Mouse (Mus musculus): ENCODE results near the gene Ablim1. TPM values are rescaled to one million over a fixed set of nuclear protein-coding genes. Genes with fewer than 3 reads are reported as not detected.

The Ablim1 gene
- total RNA-seq, 2 experiments from 2014 or later = 42.8 to 52.0 TPM

- DNase-seq = no peak
Measured at GRCm38 (mm10) chr19:57304666-57305065, 10.1 kb downstream of the Ablim1 start.

GRCm38 (mm10) chr19:57301961-57302395, 12.7 kb downstream of the Ablim1 start:
- DNase-seq = no peak

- DNase-seq = no peak
Measured at GRCm38 (mm10) chr19:57298006-57298405, 16.7 kb downstream of the Ablim1 start.

DNA sequence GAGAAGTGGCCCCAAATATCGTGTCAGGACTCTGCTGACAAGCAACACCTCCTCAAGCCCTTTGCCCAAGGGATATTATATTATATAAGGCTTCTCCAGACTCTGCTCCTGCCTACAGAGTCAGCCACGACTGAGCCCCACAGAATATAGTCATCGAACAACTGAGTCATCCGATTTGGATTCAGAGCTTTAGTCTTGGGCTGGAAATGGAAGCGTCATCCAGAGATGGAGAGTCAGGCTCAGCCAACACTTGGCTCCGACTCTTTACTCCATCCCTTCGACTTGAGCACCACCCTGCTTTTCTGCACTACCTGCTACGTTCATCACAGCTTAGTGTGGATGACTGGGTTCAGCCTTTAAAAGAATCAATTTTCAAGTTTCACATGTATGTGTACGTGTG, 17.3 kb downstream of the Ablim1 start:
- DNase-seq = no peak

GRCm38 (mm10) chr19:57296539-57296938, 18.2 kb downstream of the Ablim1 start:
- no peak for DNase-seq

GRCm38 (mm10) chr19:57295521-57295920, 19.2 kb downstream of the Ablim1 start:
- no peak for DNase-seq

GRCm38 (mm10) chr19:57294356-57294755, 20.4 kb downstream of the Ablim1 start:
- no peak for DNase-seq

DNA sequence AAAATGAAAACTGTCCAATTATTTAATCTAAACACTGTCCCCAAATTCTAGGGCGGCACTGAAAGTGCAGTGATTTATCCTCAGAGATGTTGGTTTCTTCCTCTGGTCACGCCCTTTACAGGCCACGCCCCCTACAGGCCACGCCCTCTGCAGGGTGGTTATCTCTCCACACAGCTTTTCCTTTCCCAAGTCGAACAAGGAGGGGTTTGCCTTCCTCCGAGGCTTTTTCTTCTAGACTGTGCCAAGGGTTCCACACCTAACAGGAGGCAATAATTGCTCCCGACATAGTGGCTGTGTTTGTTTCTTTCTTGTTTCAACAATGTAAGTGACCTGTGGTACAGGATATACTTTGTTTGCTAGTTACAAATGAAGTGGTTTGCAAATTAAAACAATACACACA, 21.0 kb downstream of the Ablim1 start:
- peak; percentile 34 for DNase-seq

DNA sequence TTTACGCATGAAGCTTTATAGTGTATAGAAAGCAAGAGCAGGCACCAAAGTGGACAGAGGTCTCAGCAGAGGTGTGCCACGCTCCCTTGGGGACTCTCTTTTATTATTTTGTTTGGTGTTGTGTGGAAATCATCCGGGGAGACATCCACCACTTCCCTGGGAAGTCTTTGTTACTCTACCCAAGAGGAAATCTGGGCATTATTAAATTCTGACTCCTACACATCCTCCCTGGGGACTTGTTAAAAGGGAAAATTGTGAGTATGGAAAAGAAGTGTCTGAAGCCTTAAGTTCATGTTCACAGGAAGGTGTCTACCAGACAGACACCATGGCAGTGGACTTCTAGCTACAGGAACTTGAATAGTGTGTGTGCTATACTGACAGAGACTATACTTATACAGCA, 31.4 kb downstream of the Ablim1 start:
- DNase-seq = no peak

DNA sequence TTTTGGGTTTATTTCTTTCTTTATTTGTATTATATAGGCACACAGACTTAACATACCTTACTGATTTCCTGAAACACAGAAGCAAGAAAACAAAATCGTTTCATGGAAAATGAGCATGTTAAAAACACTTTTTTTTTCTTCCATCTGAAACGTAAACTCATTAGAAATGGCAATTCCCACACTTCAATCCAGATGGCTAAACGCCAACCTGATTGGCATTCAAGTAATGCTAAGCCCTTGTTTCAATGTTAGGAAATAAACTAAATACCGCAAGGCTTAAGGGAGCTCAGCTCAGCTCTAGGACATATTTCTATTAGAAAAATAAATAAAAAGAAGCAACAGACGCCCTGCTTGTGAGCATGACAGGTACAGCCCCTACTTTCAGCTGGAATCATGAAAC, 32.1 kb downstream of the Ablim1 start:
- no peak for DNase-seq

GRCm38 (mm10) chr19:57279666-57280065, 35.1 kb downstream of the Ablim1 start:
- no peak for DNase-seq

DNA sequence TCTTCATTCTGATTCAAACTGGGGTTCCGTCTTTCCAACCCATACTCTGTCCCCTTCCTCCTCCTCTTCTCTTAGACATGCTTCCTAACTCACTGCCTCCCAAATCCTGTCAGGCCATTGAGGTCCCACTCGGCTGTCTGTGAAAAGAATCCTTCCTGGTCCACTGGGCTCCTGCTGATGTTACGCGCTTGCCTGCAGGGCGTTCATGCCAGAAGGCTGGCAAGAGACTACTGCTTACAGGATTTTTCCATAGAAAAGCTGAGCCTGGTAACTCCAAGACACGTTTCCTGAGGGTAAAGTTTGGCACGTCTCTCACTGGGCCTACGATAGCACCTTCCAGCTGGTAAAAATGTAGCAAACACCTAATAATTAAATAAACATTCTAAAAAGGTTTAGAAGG, 36.5 kb downstream of the Ablim1 start:
- no peak for DNase-seq

- no peak for DNase-seq
Measured at GRCm38 (mm10) chr19:57277010-57277409, 37.7 kb downstream of the Ablim1 start.

GRCm38 (mm10) chr19:57275166-57275953, 39.4 kb downstream of the Ablim1 start:
- DNase-seq = no peak

GRCm38 (mm10) chr19:57274717-57275116, 40.0 kb downstream of the Ablim1 start:
- no peak for DNase-seq

DNA sequence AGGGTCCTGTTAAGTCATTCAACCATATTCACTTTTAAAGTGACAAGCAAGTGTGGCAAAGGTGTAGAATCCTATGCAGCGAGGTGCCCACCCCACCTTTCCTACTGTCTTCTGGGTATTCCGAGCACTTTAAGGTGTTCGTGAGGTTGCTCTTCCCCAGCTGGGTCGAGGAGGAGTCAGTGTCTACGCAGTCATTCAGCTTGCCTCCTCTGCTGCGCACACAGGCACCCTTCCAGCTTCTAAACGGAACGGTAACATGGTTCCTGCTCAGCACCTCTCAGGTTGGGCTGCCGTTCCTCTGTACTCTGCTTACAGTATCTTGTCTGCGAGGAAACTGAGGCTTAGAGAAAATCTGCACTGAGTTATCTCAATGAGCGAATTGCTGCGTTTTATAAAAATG, 40.4 kb downstream of the Ablim1 start:
- DNase-seq = no peak

- peak; percentile 38 for DNase-seq
Measured at GRCm38 (mm10) chr19:57272824-57273613, 41.7 kb downstream of the Ablim1 start.

DNA sequence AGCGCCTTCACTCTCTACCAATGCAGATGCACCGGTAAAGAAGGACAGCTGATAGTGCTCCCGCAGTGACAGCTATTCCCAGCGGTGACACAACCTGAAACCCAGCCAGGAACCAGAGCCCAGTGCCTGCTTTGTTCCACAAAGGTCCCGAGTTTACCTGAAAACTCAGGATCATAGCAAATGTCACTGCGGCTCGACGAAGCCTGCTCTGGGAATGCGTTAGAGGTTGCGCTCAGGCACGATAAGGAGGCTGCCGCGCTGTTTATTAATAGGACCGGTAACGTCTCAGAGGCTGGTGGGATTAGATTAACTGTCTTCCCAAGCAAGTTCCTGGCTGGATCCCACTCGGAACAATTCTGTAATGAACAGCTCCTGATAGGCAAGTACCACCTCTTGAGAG, 43.0 kb downstream of the Ablim1 start:
- no peak for DNase-seq

DNA sequence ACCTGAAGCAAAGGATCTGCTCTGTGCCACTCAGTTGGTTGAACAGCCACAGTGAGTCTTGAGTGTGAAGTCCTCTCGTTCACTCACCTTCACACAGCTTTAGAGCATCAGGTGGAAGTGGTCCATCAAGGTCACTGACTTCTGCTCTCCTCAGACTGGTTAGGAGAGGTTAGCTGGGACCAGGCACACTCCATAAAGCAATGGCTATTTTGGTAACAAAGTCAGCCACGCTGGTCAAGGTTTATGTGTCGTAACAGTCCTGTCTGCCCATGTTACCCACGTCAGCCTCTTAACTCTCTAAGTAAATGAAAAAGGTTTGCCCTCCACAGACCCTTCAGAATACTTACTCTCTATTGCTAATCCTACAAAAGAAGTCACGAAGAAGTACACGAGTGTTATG, 44.0 kb downstream of the Ablim1 start:
- no peak for DNase-seq

GRCm38 (mm10) chr19:57269791-57270190, 44.9 kb downstream of the Ablim1 start:
- DNase-seq = no peak

GRCm38 (mm10) chr19:57267531-57267930, 47.2 kb downstream of the Ablim1 start:
- no peak for DNase-seq

DNA sequence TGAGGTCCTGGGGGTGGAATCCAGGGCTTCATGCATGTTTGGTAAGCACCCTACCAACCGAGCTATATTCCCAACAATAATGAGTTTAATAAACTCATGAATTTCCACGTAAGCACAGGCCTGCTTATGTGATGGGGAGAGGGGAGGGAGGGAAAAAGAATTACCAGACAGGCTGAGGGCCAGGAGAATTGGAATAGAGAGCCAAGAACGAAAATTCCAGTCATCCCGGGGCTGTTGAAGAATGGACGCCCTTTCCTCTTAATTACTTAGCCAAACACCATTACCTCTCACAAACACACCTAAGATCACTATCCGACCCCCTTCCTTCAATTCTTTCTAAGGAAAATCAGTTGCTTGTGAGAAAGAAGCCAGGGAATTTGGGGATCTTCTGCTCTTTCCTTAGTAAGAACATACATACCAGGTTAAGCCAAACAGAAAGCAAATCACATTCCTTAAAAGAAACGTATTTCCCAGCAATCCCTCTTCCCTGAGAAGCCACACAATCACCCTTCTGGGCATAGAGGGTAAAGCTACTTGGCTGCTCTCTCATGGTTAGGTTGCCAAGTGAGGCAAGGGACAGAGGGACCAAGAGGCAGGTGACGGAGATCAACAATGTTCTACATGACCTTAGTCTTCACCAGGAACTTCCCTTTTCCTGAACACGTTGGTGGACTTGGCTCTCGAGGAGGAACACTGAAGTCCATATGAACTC, 48.2 kb downstream of the Ablim1 start:
- no peak for DNase-seq

All from gastrocnemius, postnatal 10 days (tissue).